Mouse (Mus musculus): ENCODE measurements at regions not wholly inside any gene's neighbourhood (a gene's known extent, or its start where the extent isn't known, plus 50 kb on each side); places are given as distances from the start of the nearest gene placed in this dataset.

GRCm38 (mm10) chr11:31736556-31737089, 64.9 kb upstream of the Bod1 start:
- Histone ChIP-seq H3K27ac (ENCODE audit: control insufficient read depth, low read depth, low read length) (no peak overlapping the region), H3K4me3 (ENCODE audit: control insufficient read depth in 1 of 2, insufficient read depth in 1 of 2, low read depth in 2 of 2, low read length in 2 of 2) (no peak overlapping the region), H3K4me1 (ENCODE audit: control insufficient read depth in 1 of 2, insufficient read depth in 2 of 2, low read length in 2 of 2) (peaks cover 0 to 4% of the 10 kb centered on the region in 2 experiments; a peak in 1 of 4 replicates), H3K27me3 (ENCODE audit: control insufficient read depth in 1 of 2, insufficient read depth in 2 of 2, low read length in 2 of 2) (peaks cover 0 to 5% of the 10 kb centered on the region in 2 experiments; a peak in 3 of 4 replicates), H3K9ac (ENCODE audit: control insufficient read depth, low read depth, low read length, poor library complexity, severe bottlenecking) (no peak overlapping the region), H3K79me2 (ENCODE audit: control insufficient read depth, insufficient read depth, low read length, poor library complexity) (no peaks in the 10 kb centered on the region), H3K36me3 (ENCODE audit: control insufficient read depth in 1 of 2, insufficient read depth in 2 of 2, low read length in 2 of 2) (no peaks in the 10 kb centered on the region), H3K9me3 (replicated peaks; ENCODE audit: insufficient read depth, low read length) (no peaks in the 10 kb centered on the region)
- DNase-seq (ENCODE audit: low read depth, low spot score) = no peak
- TF ChIP-seq NELFE (IDR thresholded peaks at IDR 0.05; ENCODE audit: low read depth, low read length) (no peak), GABPA (IDR thresholded peaks at IDR 0.05; ENCODE audit: low read depth, low read length) (no peak), POLR2A (IDR thresholded peaks at IDR 0.05; ENCODE audit: control insufficient read depth in 1 of 2, insufficient read depth in 1 of 2, low read depth in 1 of 2, low read length in 2 of 2, poor library complexity in 1 of 2) (no peak), USF2 (IDR thresholded peaks at IDR 0.05; ENCODE audit: borderline replicate concordance in 1 of 2, insufficient read depth in 1 of 2, low read depth in 1 of 2, low read length in 2 of 2) (no peak), MAX (IDR thresholded peaks at IDR 0.05; ENCODE audit: low read length) (no peak), POLR2AphosphoS2 (IDR thresholded peaks at IDR 0.05; ENCODE audit: low read length) (no peak), ZMIZ1 (IDR thresholded peaks at IDR 0.05; ENCODE audit: low read depth, low read length) (no peak), CHD2 (IDR thresholded peaks at IDR 0.05; ENCODE audit: low read length) (no peak), HCFC1 (IDR thresholded peaks at IDR 0.05; ENCODE audit: low read depth, low read length) (no peak)

DNA sequence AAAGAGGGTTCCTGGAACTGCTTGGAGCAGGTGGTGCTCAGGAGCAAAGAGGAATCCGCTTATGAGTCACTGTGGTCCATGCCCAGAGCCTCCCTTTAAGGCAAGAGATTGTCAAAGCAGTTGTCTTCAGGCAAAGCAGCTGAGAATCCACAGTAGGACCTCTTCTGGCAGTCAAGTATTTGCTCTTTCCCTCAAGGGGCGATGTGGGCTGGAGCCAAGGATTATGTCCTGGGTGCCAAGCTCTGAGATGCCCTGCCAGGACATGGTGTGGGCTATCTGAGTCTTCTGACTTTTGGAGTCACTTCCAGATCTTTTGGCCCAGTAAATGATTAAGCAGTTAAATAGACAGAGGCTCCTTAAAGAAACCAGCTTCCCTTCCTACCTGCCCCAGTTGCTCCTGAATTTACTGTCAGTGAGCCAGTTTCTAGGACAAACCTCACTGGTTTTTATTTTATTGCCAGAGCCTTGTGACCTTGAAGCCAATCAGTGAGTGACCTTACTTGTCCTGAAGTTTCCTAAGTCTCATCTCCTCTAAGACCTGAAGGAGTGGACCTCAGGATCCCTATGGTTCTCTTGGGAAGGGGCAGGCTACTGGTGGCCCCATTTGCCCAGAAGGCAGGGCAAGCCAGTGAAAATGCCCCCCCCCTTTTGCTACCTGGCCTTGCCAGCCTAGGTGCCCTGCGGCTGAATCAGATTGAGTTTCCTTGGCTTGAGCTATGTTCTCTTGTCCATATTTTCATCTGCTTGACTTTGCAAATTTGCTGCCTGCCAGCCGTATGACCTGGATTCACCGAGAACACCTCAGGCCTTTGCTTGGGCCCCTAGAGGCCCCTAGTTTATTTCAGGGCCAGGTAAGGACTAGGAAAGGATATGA, 66.7 kb upstream of the Bod1 start:
- no peak overlapping the region for H3K9ac ChIP-seq (ENCODE audit: control insufficient read depth, low read depth, low read length, poor library complexity, severe bottlenecking)
- peaks cover 0 to 5% of the 10 kb centered on the region in 2 experiments; a peak in 3 of 4 replicates for H3K27me3 ChIP-seq (ENCODE audit: control insufficient read depth in 1 of 2, insufficient read depth in 2 of 2, low read length in 2 of 2)
- no peak overlapping the region for H3K4me3 ChIP-seq (ENCODE audit: control insufficient read depth in 1 of 2, insufficient read depth in 1 of 2, low read depth in 2 of 2, low read length in 2 of 2)
- H3K27ac ChIP-seq (ENCODE audit: control insufficient read depth, low read depth, low read length) = no peak overlapping the region
- no peaks in the 10 kb centered on the region for H3K36me3 ChIP-seq (ENCODE audit: control insufficient read depth in 1 of 2, insufficient read depth in 2 of 2, low read length in 2 of 2)
- DNase-seq (ENCODE audit: low read depth, low spot score) = no peak
- peaks cover 0 to 4% of the 10 kb centered on the region in 2 experiments; a peak in 1 of 4 replicates for H3K4me1 ChIP-seq (ENCODE audit: control insufficient read depth in 1 of 2, insufficient read depth in 2 of 2, low read length in 2 of 2)
- TF ChIP-seq NRF1 (IDR thresholded peaks at IDR 0.05; ENCODE audit: insufficient read depth, low read depth, low read length, poor library complexity, severe bottlenecking) (no peak), NELFE (IDR thresholded peaks at IDR 0.05; ENCODE audit: low read depth, low read length) (no peak), USF1 (IDR thresholded peaks at IDR 0.05; ENCODE audit: low read depth, low read length) (no peak), POLR2A (IDR thresholded peaks at IDR 0.05; ENCODE audit: control insufficient read depth in 1 of 2, insufficient read depth in 1 of 2, low read depth in 1 of 2, low read length in 2 of 2, poor library complexity in 1 of 2) (no peak), ZC3H11A (IDR thresholded peaks at IDR 0.05; ENCODE audit: low read depth, low read length) (no peak), RAD21 (IDR thresholded peaks at IDR 0.05; ENCODE audit: low read depth, low read length) (no peak), EP300 (IDR thresholded peaks at IDR 0.05; ENCODE audit: low read depth in 1 of 2, low read length in 2 of 2) (no peak), MAX (IDR thresholded peaks at IDR 0.05; ENCODE audit: low read length) (no peak), MXI1 (IDR thresholded peaks at IDR 0.05; ENCODE audit: low read depth, low read length) (no peak), SIN3A (IDR thresholded peaks at IDR 0.05; ENCODE audit: low read length) (no peak), E2F4 (IDR thresholded peaks at IDR 0.05; ENCODE audit: borderline replicate concordance, low read depth, low read length) (no peak), GABPA (IDR thresholded peaks at IDR 0.05; ENCODE audit: low read depth, low read length) (no peak), MYB (IDR thresholded peaks at IDR 0.05; ENCODE audit: low read depth, low read length) (no peak), CHD1 (IDR thresholded peaks at IDR 0.05; ENCODE audit: low read depth, low read length) (no peak), JUND (IDR thresholded peaks at IDR 0.05; ENCODE audit: low read depth, low read length) (no peak), TCF12 (IDR thresholded peaks at IDR 0.05; ENCODE audit: low read depth, low read length) (no peak), RCOR1 (IDR thresholded peaks at IDR 0.05; ENCODE audit: low read depth, low read length) (no peak), MAFK (IDR thresholded peaks at IDR 0.05; ENCODE audit: borderline replicate concordance, low read depth, low read length) (no peak), POLR2AphosphoS5 (IDR thresholded peaks at IDR 0.05; ENCODE audit: borderline replicate concordance, low read depth, low read length) (no peak), CTCF (IDR thresholded peaks at IDR 0.05 in 2 of 3, conservative IDR thresholded peaks at IDR 0.05 in 1 of 3; ENCODE audit: control insufficient read depth in 1 of 3, insufficient read depth in 1 of 3, low read depth in 2 of 3, low read length in 3 of 3, poor library complexity in 1 of 3, severe bottlenecking in 1 of 3) (no peak)
- no peaks in the 10 kb centered on the region for H3K9me3 ChIP-seq (replicated peaks; ENCODE audit: insufficient read depth, low read length)
- H3K79me2 ChIP-seq (ENCODE audit: control insufficient read depth, insufficient read depth, low read length, poor library complexity) = no peaks in the 10 kb centered on the region

Data from MEL (cell line).